Mouse (Mus musculus): ENCODE measurements around the gene Thoc2.
A peak's percentile ranks its signal among the peaks of the same experiment; 100 is the strongest.
"Not testable (repeated sequence)": the region's sequence is repeated elsewhere in the genome, so short reads cannot be mapped to it uniquely, and the experiment has no call there.

Gene Thoc2

DNA sequence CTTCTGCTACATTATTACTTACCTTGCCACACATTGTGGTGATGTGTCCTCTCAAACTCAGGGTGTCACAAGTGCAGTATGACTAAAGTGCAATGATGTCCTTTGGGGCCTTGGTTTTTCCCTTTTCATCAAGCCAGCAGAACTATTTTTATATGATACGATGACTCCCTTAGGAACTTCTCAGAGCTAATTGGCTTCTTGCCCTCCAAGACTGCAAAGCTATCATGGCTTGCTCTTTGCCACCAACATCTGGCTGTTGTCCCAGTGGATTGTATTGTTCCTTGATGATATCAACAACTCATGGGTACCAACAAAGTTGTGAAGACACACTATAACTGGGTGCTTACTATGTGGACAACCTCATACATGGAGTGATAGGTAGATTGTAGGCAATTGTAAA, at the start of gene Thoc2:
Gene Thoc2 (minus strand): TSS at position 101 of the 400 bp plus-strand sequence.
- no peak for DNase-seq (ENCODE audit: low spot score in 2 of 2)

DNA sequence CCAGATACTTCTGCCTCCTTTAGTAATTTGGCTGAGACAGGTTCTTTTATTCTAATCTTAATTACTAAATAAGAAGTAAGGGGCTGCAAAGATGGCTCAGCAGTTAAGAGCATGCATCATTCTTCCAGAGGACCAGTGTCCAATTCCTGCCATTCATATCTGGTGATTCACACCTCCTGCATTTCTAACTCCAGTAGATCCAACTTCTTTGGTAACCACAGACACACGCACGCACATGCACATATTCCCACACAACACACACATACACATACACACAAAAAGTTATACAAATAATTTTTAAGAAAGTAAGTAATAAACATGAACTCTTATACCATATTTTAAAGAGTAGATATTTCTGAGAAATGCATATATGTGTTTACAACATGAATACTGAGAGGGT, 49.6 kb upstream of the Thoc2 start:
- DNase-seq (ENCODE audit: low spot score in 2 of 2), result no peak

DNA sequence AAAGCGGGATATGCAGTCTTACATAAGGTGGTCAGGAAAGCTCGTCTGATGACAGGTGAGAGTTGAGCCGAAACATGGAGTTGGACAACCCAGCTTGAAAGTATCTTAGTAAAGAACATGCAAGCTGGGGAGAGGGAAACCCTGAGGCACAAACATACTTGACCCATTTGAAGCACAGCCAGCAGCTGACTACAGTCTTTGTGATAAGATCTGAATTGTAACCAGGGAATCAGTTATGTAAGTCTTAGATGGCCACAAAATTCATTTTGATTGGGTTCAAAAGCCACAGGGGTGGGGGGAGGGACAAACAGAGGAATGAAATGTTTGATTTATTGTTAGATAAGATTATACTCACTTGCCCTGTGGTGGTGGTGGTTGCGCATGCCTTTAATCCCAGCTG, 48.9 kb upstream of the Thoc2 start:
- DNase-seq (ENCODE audit: low spot score in 2 of 2), result no peak

DNA sequence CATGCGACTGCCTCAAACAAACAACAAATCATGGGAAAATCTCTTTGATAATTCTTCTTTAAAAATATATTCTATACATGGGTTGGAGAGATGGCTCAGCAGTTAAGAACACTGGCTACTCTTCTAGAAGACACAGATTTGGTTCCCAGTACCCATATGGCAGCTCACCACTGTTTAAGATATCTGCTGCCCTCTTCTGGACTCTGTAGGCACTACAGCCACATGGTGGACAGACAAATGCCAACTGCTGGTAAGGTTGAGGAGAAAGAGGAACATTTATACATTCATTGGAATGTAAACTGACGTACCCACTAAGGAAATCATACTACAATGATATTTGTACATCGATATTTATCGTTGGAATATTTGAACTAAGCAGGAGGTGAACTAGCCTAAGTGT, 36.7 kb upstream of the Thoc2 start:
- DNase-seq (ENCODE audit: low spot score in 2 of 2), result no peak

DNA sequence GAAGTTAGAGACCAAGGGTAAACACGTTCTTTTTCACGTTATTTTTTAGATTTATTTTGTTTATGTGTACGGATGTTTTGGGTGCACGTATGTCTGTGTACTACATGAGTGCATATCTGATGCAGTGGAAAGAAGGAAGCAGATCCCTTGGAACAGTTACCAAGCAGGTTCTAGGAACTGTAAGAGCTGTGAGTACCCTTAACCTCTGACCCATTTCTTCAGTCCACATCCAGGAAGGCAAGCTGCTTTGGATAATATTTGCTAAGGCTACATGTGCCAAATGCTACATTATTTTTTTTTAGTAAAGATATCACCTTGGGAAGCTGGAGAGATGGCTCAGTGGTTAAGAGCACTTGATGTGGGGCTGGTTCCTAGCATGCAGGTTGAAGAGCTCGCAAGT, 21.4 kb upstream of the Thoc2 start:
- DNase-seq (ENCODE audit: low spot score in 2 of 2), result no peak

DNA sequence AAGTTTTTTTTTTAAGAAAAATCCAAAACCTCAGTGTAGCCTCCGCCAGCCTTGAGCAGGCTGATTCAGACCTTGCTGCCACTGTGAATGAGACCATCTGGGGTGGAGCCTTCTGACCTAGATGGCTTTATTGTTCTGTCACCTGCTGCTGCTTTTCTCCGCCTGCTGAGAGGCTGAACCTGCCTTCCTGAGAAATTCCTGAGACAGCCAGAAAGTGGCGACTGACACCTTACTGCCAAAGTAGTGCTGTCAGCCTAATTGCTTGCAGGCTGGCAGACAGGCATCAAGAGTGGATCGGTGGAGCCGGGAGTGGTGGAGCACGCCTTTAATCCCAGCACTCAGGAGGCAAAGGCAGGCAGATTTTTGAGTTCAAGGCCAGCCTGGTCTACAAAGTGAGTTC, 11.3 kb upstream of the Thoc2 start:
- not testable (repeated sequence) for DNase-seq (ENCODE audit: low spot score in 2 of 2)

DNA sequence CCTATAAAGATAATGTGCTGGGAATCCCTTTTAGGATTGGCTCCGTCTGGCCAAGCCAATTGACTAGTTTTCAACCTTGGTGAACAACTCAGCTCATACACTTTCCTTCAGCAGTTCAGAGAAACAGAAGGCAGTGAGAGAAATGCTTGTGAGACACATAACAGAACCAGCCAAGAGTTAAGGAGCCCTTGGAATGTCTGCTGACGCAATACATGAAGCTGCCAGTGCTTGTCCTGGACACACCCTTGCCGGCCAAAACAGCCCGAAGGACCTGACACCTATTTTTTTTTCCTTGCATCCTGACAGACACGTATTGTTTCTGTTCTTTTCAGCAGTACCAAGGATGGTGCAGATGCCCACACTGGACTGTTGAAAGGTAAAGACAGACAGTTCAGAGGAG, 4.2 kb upstream of the Thoc2 start:
- no peak for DNase-seq (ENCODE audit: low spot score in 2 of 2)

DNA sequence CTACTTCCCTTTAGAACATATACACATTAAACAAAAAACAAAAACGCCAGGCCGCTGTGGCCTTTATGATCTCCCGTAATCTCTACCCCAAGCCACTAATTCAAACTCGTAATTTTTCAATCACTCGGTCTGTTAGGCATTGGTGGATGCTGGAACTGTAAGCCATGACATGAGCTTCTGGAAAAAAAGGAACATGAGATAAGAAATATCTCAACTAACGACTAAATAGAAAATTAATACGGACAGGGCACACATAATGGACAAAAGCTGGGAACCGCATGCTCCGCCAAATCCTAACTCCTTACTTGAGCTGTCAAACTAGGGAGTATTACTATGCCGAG, 8.4 kb downstream of the Thoc2 start:
- DNase-seq (ENCODE audit: low spot score in 2 of 2), result no peak

DNA sequence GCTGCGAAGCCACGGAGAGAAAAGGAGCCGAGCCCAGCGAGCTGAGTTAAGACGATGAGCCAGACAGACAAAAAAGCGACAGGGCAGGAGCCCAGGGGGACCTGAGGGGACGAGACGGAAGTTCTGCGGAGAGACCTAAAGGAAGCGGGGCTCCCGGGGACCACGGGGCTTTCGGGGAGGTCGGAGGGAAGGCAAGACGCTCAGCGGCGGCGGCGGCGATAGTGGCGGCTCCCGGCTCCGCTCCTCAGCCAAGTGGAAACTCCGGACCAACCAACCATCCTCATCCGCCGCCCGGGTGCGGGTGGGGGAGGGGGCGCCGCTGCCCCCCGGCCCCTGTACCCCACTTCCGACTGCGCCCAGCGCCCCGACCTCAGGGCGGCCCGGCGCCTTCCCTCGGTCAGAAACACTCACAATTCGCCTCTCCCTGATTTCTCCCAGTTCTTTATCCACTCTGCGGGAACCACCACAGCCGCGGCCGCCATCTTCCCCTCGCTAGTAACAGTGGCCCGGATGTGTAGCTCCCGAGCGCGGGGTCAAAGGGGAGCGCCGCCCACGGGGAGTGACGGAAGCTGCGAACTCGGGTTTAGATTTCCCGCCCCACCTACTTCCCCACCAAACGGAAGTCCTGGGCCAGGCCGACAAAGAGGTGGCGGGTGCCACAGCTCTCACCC, 8.9 kb downstream of the Thoc2 start:
- DNase-seq (ENCODE audit: low spot score in 2 of 2), result peak; percentile 88 to 92

DNA sequence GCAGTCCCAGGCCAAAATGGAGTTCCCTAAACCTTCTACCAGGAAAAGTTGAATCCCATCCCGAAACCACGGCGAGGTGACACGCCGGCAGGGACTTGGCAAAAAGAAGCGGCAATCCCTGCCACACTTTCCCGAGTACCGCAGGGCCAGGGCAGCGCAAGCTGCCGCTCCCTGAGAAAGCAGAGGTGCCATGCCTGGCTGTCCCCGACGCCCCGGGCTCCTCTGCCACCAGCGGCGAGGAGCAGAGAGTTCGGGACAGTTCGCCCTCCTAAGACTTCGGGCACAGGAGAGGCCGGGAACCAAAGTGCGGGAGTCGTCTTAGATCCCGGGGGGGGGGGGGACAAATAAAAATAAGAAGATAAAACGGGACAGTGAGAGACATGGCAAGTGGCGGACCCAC, 9.5 kb downstream of the Thoc2 start:
- peak in 1 of 2 experiments; percentile 4 for DNase-seq (ENCODE audit: low spot score in 2 of 2)

DNA sequence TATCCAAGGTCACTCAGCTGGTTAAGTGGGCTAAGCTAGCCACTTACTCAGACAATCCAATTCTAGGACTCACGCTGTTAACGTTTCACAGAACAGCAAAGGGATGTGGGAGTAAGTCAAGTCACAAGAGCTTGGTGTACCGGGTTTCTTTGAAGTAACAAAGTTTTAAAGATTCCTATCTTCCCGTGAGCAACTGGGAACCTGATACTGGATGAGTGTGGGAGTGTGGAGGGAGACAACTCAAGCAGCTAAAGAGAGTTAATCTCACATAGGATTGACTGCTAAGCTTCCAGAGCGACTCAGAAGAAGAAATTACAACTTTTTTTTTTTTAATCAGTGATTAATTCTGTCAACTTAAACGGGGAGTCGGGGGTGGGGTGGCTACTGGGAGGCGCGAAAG, 10.0 kb downstream of the Thoc2 start:
- no peak for DNase-seq (ENCODE audit: low spot score in 2 of 2)

DNA sequence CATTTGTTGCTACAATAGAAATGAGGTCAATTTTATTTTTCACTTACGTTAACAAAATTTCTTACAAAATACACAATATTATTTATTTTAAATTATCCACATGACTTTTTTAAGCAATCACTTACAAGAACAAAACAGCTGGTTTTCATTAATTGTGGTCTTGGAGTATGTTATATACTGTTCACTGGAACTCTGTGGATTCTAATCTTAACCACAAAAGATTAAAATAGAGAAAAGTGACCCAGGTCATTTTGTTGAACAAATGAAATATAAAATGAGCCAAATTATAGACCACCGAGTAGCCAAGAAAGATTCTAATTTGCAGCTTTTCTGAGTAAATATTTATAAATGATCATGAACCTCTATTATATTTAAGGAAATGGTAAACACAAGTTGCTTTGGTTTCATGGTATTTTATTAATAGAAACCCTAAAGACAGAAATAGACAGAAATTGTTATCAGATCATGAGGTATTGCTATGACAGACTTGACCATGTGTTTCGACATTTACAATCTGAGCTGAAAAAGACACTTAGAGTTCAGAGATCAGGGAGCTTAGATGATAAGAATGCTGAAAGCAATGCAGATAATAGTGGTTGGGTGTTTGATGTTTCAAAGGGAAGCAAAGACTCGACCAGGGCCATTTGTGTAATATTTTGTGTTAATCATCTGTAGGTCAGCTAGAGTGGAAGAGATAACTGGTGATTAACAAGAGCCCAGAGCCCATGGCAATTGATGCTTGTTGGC, 35.5 kb downstream of the Thoc2 start:
- no peak for DNase-seq (ENCODE audit: low spot score in 2 of 2)

DNA sequence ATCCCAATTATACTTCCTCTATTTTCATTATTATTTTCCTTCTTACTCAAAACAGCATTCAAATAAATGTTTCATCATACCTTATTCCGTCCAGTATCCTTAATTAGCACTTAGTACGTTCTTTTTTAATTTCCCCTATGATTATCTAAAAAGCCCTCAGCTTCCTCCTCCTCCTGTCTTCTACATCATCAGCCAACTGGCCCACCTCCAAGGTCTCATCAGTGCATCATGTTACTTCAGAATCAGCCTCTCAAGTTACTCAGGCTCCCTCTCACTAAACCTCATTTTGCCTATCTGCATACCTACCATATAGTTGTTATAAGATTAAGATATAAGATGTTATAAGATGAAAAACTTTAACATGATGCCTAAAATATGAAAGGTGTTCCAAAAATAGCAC, 43.9 kb downstream of the Thoc2 start:
- DNase-seq (ENCODE audit: low spot score in 2 of 2), result no peak

DNA sequence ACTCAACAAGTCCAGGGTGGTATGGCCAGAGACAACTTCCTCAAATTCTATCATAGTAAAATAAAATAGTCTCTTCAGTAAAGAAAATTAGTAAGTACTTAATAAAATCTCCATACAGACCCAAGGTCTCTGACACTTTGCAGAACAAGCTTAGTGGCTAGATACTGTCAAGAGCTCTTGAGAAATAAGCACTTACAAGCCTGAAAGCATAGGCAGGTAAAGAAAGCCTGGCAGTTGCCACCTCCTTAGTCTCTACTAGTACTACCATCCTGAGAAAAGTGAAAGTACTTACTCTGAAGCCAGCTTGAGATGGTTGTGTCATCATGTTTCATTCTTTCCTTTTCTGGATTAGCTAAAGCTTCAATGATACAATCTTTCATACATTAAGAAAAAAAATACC, 82.7 kb downstream of the Thoc2 start:
- no peak for DNase-seq (ENCODE audit: low spot score in 2 of 2)

DNA sequence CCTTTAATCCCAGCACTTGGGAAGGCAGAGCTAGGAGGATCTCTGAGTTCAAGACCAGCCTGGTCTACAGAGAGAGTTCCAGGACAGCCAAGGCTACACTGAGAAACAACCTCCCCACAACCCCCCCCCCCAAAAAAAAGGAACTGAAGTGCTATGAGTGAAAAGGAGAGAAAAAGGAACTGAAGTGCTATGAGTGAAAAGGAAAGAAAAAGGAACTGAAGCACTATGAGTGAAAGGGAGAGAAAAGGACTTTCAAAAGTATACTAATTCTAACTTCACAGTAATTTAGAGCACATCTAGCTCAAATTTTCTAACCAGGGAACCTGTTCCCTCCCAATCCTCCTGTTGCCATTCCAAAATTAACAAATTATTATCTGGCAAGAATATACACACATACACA, 114.9 kb downstream of the Thoc2 start:
- DNase-seq (ENCODE audit: low spot score in 2 of 2), result no peak

DNA sequence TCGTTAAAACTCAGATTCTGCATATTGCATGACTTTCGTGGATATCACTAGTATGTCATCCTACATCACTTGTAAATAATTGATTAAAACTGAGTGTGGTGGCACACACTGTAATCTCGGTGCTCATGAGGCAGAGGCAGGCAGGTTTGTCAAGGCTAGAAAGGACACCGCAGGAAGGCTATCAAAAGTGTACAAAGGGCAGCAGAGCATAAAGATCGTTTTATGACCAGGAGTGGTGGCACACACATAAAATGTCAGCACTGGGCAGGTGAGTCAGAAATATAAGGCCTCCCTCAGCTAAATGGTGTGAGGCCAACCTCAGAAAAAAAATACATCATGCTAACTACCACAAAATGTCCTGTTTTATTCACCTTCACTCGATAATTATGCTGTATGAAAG, 127.2 kb downstream of the Thoc2 start:
- DNase-seq (ENCODE audit: low spot score in 2 of 2), result no peak
